Mouse (Mus musculus) bone marrow, adult 2 months (tissue): ENCODE measurements around the gene Ppm1k.

Source experiments
- CTCF ChIP-seq: fragments of 200-500 bp; IDR thresholded peaks from 2 replicates; pipeline ENCODE4 v1.5.1; 2011; ENCODE audit warnings: low read length, control low read depth; ENCODE audit not compliant: control insufficient read depth, insufficient read depth
- POLR2A ChIP-seq: fragments of 200-500 bp; IDR thresholded peaks from 2 replicates; pipeline ENCODE4 v1.6.1; 2011; ENCODE audit warnings: low read depth, mild to moderate bottlenecking, control low read depth, low read length, borderline replicate concordance; ENCODE audit not compliant: control insufficient read depth

- no peak for TF ChIP-seq POLR2A
- TF ChIP-seq CTCF = no peak
These were observed 36.3 kb upstream of the Ppm1k start for GRCm38 (mm10) chr6:57571587-57571986.
